Mouse (Mus musculus) cerebral cortex, adult 2 months (tissue): ENCODE measurements around the gene Klf11.

Source experiments
- WGBS: fragments of 180-500 bp; shearing (Covaris S2); methylation state at CpG from one replicate; pipeline ENCODE4 v1.1.7; 2018; 5-methylcytosine and 5-hydroxymethylcytosine counted together

The Klf11 gene

DNA sequence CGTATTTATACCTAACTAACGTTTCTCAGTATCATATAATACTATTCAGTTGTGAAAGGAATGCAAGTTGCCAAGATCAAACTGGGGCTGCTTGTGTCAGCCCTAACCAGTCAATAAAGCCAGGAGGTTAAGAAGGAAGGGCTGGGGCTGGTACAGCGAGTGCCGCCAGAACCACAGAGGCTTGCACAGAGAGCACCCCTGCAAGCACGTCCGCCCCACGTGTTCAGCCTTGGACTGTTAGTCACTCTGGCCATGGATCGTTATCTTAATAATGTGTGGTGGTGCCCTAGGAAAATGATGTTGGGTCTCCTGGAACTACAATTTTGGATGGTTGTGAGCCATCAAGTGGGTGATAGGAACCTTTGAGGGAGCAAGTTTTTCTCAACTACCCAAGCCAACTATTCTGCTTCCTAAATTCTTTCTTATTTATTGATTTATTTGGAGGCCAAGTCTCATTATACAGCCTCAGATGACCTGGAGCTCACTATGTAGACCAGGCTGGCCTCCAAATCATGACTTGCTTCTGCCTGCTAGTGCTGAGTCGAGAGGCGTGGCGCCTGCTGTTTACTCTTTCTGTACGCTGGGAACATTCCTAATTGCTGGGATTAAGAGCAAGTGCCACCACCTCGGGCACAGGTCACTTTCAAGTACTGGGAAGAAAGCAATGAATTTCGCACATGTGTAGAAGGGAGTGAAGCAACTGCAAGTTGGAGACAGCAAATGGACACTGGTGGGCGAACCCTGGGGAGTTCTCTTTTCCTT, 54.6 kb downstream of the Klf11 start:
- WGBS = 90% methylated on average over 15 of the region's 15 CpGs

DNA sequence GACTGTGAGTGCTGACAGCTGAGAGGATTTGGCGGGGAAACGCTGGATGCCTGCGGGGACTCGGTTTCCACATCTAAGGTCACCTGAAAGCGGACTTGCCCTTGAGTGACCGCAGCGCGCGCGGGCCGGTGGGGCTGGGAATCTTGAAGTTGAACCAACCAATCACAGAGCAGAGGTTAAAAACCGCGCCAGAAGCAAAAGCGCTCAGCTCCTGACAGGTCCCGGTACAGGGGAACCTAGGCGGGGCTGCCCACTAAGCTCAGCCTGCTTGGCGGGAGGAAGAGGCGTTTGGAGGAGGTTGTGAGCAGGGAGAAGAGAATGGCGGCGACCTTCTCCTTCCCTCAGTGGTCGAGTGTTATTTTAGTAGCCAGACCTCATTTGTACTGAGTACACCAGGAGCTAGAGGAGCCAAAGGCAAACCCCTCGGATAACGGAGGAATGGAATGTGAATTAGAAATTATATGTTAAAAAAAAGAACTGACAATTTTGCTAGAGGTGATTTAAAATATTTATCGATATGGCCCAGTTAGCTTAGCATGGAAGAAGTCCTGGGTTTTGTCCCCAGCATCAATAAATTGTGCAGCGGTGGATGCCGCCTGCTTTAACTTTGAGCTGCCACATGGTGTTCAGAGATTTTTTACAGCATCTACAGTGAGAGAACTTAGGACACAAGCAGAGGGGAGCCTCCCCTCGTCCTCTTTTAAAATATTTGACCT, 55.8 kb downstream of the Klf11 start:
- 14% methylated on average over 27 of the region's 27 CpGs for WGBS

GRCm38 (mm10) chr12:24707480-24707802, 56.4 kb downstream of the Klf11 start:
- WGBS = 1% methylated on average over 9 of the region's 9 CpGs

DNA sequence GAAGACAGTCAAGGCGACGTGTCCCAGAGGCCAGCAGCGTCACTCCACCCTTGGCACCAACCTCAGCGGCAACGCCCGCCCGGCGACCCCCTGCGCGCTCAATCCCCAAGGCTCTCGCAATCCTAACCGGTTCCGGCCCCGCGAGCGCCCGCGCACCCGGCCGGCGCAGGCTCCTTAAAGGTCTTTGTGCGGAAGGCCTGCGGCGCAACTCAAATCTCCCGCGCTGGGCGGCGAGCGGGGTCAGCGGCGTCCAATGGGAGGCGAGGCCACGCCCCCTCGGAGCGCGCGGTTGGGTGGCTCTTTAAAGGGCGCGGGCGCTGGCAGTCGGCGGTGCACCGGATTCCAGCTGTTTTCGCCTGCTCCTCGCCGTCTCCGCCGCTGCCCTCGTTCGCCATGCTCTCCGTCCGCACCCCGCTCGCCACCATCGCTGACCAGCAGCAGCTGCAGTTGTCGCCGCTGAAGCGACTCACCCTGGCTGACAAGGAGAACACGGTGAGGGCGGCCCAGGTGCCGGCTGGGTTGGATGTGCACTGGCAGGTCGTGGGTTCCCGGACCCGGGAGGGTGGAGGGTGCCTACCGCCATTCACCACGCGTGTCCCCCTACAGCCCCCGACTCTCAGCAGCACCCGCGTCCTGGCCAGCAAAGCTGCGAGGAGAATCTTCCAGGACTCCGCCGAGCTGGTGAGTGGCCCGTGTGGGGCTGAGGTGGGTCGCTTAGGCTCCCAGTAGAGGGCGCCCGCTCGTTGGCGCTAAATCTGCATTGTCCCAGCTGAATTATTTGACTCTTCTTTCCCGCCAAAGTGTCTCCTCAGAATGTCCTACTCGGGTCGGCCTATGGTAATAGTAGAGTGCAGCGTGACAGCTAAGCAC, 57.1 kb downstream of the Klf11 start, which contains the start of gene Rrm2:
TSS of gene Rrm2 (plus strand) at position 288 of the 870 bp plus-strand sequence.
- under 1% methylated on average over 83 of the region's 83 CpGs for WGBS

GRCm38 (mm10) chr12:24708824-24709218, 57.7 kb downstream of the Klf11 start:
- 4% methylated on average over 17 of the region's 17 CpGs for WGBS

DNA sequence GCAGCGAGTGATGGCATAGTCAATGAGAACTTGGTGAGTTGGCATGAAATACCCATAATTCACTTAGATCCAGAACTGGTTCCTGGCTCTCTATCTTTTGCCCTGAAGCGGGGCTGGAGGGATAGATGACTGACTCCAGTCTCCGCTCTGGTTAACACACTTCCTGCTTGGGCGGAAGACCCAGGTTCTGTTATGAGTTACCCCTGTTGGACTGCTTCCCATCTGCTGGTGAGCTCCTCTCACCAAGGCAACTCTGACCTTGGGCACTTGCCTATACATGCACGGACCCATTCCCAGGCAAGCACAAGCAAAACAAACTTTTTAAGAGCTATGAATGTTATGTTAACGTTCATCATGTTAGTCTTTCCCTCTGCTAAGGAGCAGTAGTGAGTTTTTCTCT, 58.3 kb downstream of the Klf11 start:
- 57% methylated on average over 6 of the region's 6 CpGs for WGBS

GRCm38 (mm10) chr12:24709831-24710508, 58.9 kb downstream of the Klf11 start:
- WGBS = 18% methylated on average over 5 of the region's 5 CpGs

DNA sequence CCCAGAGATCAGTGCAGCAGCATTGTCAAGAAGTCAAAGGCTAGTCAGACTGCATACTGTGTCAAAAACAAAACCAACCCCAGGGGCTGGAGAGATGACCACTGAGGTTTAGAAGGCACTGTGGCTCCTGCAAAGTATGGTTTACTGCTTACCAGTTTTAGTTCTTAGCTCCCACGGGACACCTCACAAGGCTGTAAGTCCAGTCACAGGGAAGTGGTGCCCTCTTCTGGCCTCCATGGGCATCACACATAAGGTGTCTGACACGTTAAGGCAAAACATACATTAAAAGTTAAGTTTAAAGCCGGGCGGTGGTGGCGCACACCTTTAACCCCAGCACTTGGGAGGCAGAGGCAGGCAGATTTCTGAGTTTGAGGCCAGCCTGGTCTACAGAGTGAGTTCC, 59.6 kb downstream of the Klf11 start:
- 62% methylated on average over 5 of the region's 5 CpGs for WGBS
